Mouse (Mus musculus) spleen, adult 2 months (tissue): ENCODE results near the gene Pfas.

ENCODE experiments used
- CTCF ChIP-seq: fragments of 200-500 bp; IDR thresholded peaks from 2 replicates; pipeline ENCODE4 v1.5.1; 2011; ENCODE audit warnings: mild to moderate bottlenecking, inconsistent platforms; ENCODE audit not compliant: insufficient read depth, insufficient read length, insufficient replicate concordance; ENCODE audit errors: extremely low read depth
- POLR2A ChIP-seq: fragments of 200-500 bp; IDR thresholded peaks from 2 replicates; pipeline ENCODE4 v1.6.1; 2011; ENCODE audit warnings: low read depth, low read length, inconsistent platforms

GRCm38 (mm10) chr11:68967337-68968282, 40.6 kb downstream of the Pfas start, which contains the start of gene Slc25a35:
- no peak for TF ChIP-seq CTCF
- TF ChIP-seq POLR2A: no peak
